Mouse (Mus musculus): ENCODE measurements around the gene Degs1. TPM values are rescaled to one million over a fixed set of nuclear protein-coding genes. Genes with fewer than 3 reads are reported as not detected.

Degs1 gene
- polyA plus RNA-seq, 2 experiments, result 29.4 to 72.8 TPM

GRCm38 (mm10) chr1:182252534-182253171, 30.0 kb downstream of the Degs1 start:
- H3K9me3 ChIP-seq (ENCODE audit: control insufficient read depth, low read length), result no peaks in the 10 kb centered on the region
- H3K36me3 ChIP-seq (replicated peaks; ENCODE audit: control insufficient read depth, insufficient read depth, low read depth), result no peaks in the 10 kb centered on the region
- no peak overlapping the region for H3K9ac ChIP-seq (replicated peaks)
- ATAC-seq (ENCODE audit: insufficient read depth) (no peak), DNase-seq (ENCODE audit: low read depth in 3 of 3, low spot score in 3 of 3) (no peak)
- no peaks in the 10 kb centered on the region for H3K27me3 ChIP-seq (ENCODE audit: control insufficient read depth, insufficient read depth, low read length)
- no peak overlapping the region for H3K4me3 ChIP-seq (ENCODE audit: insufficient read depth in 1 of 2, low read depth in 2 of 2, low read length in 2 of 2)
- H3K27ac ChIP-seq, result no peak overlapping the region
- no peak for TF ChIP-seq EP300 (IDR thresholded peaks at IDR 0.05; ENCODE audit: low read depth)
- no peak for TF ChIP-seq CTCF (IDR thresholded peaks at IDR 0.05; ENCODE audit: low read depth)
- WGBS (ENCODE audit: insufficient replicate concordance), result 66% methylated on average over 10 of the region's 10 CpGs
- 0 out of 4 replicates have a peak, but pooled peaks cover 0 to 2% of the 10 kb centered on the region in 2 experiments for H3K4me1 ChIP-seq (replicated peaks; ENCODE audit: control insufficient read depth in 2 of 2, insufficient read depth in 2 of 2, low read length in 1 of 2)
- H3K4me2 ChIP-seq (ENCODE audit: low read depth), result no peak overlapping the region

GRCm38 (mm10) chr1:182250734-182251133, 31.9 kb downstream of the Degs1 start:
- no peaks in the 10 kb centered on the region for H3K36me3 ChIP-seq (replicated peaks; ENCODE audit: control insufficient read depth, insufficient read depth, low read depth)
- TF ChIP-seq CTCF (IDR thresholded peaks at IDR 0.05; ENCODE audit: low read depth) (no peak), EP300 (IDR thresholded peaks at IDR 0.05; ENCODE audit: low read depth) (no peak)
- ATAC-seq (ENCODE audit: insufficient read depth) (no peak), DNase-seq (ENCODE audit: low read depth in 3 of 3, low spot score in 3 of 3) (no peak)
- 0 out of 4 replicates have a peak, but pooled peaks cover 0 to under 1% of the 10 kb centered on the region in 2 experiments for H3K4me1 ChIP-seq (replicated peaks; ENCODE audit: control insufficient read depth in 2 of 2, insufficient read depth in 2 of 2, low read length in 1 of 2)
- no peak overlapping the region for H3K9ac ChIP-seq (replicated peaks)
- H3K4me3 ChIP-seq (ENCODE audit: insufficient read depth in 1 of 2, low read depth in 2 of 2, low read length in 2 of 2), result no peak overlapping the region
- no peaks in the 10 kb centered on the region for H3K9me3 ChIP-seq (ENCODE audit: control insufficient read depth, low read length)
- H3K4me2 ChIP-seq (ENCODE audit: low read depth), result no peak overlapping the region
- 51% methylated on average over 4 of the region's 4 CpGs for WGBS (ENCODE audit: insufficient replicate concordance)
- H3K27ac ChIP-seq, result no peak overlapping the region
- no peaks in the 10 kb centered on the region for H3K27me3 ChIP-seq (ENCODE audit: control insufficient read depth, insufficient read depth, low read length)

GRCm38 (mm10) chr1:182249298-182249697, 33.3 kb downstream of the Degs1 start:
- WGBS (ENCODE audit: insufficient replicate concordance), result 56% methylated on average over 8 of the region's 8 CpGs
- Histone ChIP-seq H3K27me3 (ENCODE audit: control insufficient read depth, insufficient read depth, low read length) (no peaks in the 10 kb centered on the region), H3K9me3 (ENCODE audit: control insufficient read depth, low read length) (no peaks in the 10 kb centered on the region), H3K36me3 (replicated peaks; ENCODE audit: control insufficient read depth, insufficient read depth, low read depth) (no peaks in the 10 kb centered on the region), H3K4me1 (replicated peaks; ENCODE audit: control insufficient read depth in 2 of 2, insufficient read depth in 2 of 2, low read length in 1 of 2) (no peaks in the 10 kb centered on the region), H3K4me2 (ENCODE audit: low read depth) (no peak overlapping the region), H3K4me3 (ENCODE audit: insufficient read depth in 1 of 2, low read depth in 2 of 2, low read length in 2 of 2) (no peak overlapping the region), H3K27ac (no peak overlapping the region), H3K9ac (replicated peaks) (no peak overlapping the region)
- TF ChIP-seq EP300 (IDR thresholded peaks at IDR 0.05; ENCODE audit: low read depth), result no peak
- TF ChIP-seq CTCF (IDR thresholded peaks at IDR 0.05; ENCODE audit: low read depth), result no peak
- DNase-seq (ENCODE audit: low read depth in 3 of 3, low spot score in 3 of 3) (no peak), ATAC-seq (ENCODE audit: insufficient read depth) (no peak)

GRCm38 (mm10) chr1:182245003-182245402, 37.6 kb downstream of the Degs1 start:
- H3K9me3 ChIP-seq (ENCODE audit: control insufficient read depth, low read length), result no peaks in the 10 kb centered on the region
- no peak overlapping the region for H3K9ac ChIP-seq (replicated peaks)
- WGBS (ENCODE audit: insufficient replicate concordance), result 55% methylated on average over 5 of the region's 5 CpGs
- no peak for DNase-seq (ENCODE audit: low read depth in 3 of 3, low spot score in 3 of 3)
- no peaks in the 10 kb centered on the region for H3K4me1 ChIP-seq (replicated peaks; ENCODE audit: control insufficient read depth in 2 of 2, insufficient read depth in 2 of 2, low read length in 1 of 2)
- no peak overlapping the region for H3K4me3 ChIP-seq (ENCODE audit: insufficient read depth in 1 of 2, low read depth in 2 of 2, low read length in 2 of 2)
- H3K36me3 ChIP-seq (replicated peaks; ENCODE audit: control insufficient read depth, insufficient read depth, low read depth), result no peaks in the 10 kb centered on the region
- ATAC-seq (ENCODE audit: insufficient read depth), result no peak
- H3K4me2 ChIP-seq (ENCODE audit: low read depth), result no peak overlapping the region
- H3K27ac ChIP-seq, result no peak overlapping the region
- H3K27me3 ChIP-seq (ENCODE audit: control insufficient read depth, insufficient read depth, low read length), result no peaks in the 10 kb centered on the region
- no peak for TF ChIP-seq EP300 (IDR thresholded peaks at IDR 0.05; ENCODE audit: low read depth)
- TF ChIP-seq CTCF (IDR thresholded peaks at IDR 0.05; ENCODE audit: low read depth), result no peak

GRCm38 (mm10) chr1:182238056-182238703, 44.4 kb downstream of the Degs1 start:
- DNase-seq (ENCODE audit: low read depth in 3 of 3, low spot score in 3 of 3), result no peak
- H3K4me2 ChIP-seq (ENCODE audit: low read depth), result no peak overlapping the region
- H3K9ac ChIP-seq (replicated peaks), result no peak overlapping the region
- no peaks in the 10 kb centered on the region for H3K27me3 ChIP-seq (ENCODE audit: control insufficient read depth, insufficient read depth, low read length)
- H3K27ac ChIP-seq, result no peak overlapping the region
- no peaks in the 10 kb centered on the region for H3K4me1 ChIP-seq (replicated peaks; ENCODE audit: control insufficient read depth in 2 of 2, insufficient read depth in 2 of 2, low read length in 1 of 2)
- 41% methylated on average over 7 of the region's 7 CpGs for WGBS (ENCODE audit: insufficient replicate concordance)
- TF ChIP-seq CTCF (IDR thresholded peaks at IDR 0.05; ENCODE audit: low read depth), result no peak
- no peak for TF ChIP-seq EP300 (IDR thresholded peaks at IDR 0.05; ENCODE audit: low read depth)
- no peaks in the 10 kb centered on the region for H3K36me3 ChIP-seq (replicated peaks; ENCODE audit: control insufficient read depth, insufficient read depth, low read depth)
- no peak overlapping the region for H3K4me3 ChIP-seq (ENCODE audit: insufficient read depth in 1 of 2, low read depth in 2 of 2, low read length in 2 of 2)
- no peaks in the 10 kb centered on the region for H3K9me3 ChIP-seq (ENCODE audit: control insufficient read depth, low read length)
- ATAC-seq (ENCODE audit: insufficient read depth), result no peak
